Mouse (Mus musculus) midbrain, embryonic 16.5 days (tissue): ENCODE data around the gene Phactr3. TPM values are rescaled to one million over a fixed set of nuclear protein-coding genes. Genes with fewer than 3 reads are reported as not detected.
A peak's percentile ranks its signal among the peaks of the same experiment; 100 is the strongest.

Source experiments
- ATAC-seq: fragments of 200-750 bp; cut with Nextera tagmentation; 2 replicates; pipeline ENCODE4 v1.8.0; 2017; ENCODE audit warnings: moderate TSS enrichment
- H3K27ac ChIP-seq: fragments of 300-500 bp; sonication (generic); 2 replicates; pipeline ENCODE4 v1.5.1; 2014; ENCODE audit warnings: mild to moderate bottlenecking, low read length, mixed read lengths
- H3K27me3 ChIP-seq: fragments of 300-500 bp; sonication (generic); 2 replicates; pipeline ENCODE4 v1.6.1; 2014; ENCODE audit warnings: low read depth, low read length, mixed read lengths; ENCODE audit not compliant: control insufficient read depth, insufficient read depth
- H3K36me3 ChIP-seq: fragments of 300-500 bp; sonication (generic); 2 replicates; pipeline ENCODE4 v1.6.1; 2014; ENCODE audit warnings: mild to moderate bottlenecking, low read length, moderate library complexity, mixed read lengths; ENCODE audit not compliant: control insufficient read depth, insufficient read depth
- H3K4me1 ChIP-seq: fragments of 300-500 bp; sonication (generic); 2 replicates; pipeline ENCODE4 v1.6.1; 2014; ENCODE audit warnings: mild to moderate bottlenecking, low read length, mixed read lengths; ENCODE audit not compliant: control insufficient read depth, insufficient read depth
- H3K4me2 ChIP-seq: fragments of 300-500 bp; sonication (generic); 2 replicates; pipeline ENCODE4 v1.6.1; 2014; ENCODE audit warnings: mild to moderate bottlenecking, low read length, mixed read lengths
- H3K4me3 ChIP-seq: fragments of 300-500 bp; sonication (generic); 2 replicates; pipeline ENCODE4 v1.5.1; 2014; ENCODE audit warnings: low read depth, mild to moderate bottlenecking, low read length, moderate library complexity, mixed read lengths
- H3K9ac ChIP-seq: fragments of 300-500 bp; sonication (generic); 2 replicates; pipeline ENCODE4 v1.6.1; 2014; ENCODE audit warnings: low read depth, low read length, mixed read lengths
- H3K9me3 ChIP-seq: fragments of 300-500 bp; sonication (generic); replicated peaks from 2 replicates; pipeline ENCODE4 v1.6.1; 2014; ENCODE audit warnings: mild to moderate bottlenecking, low read length, mixed read lengths; ENCODE audit not compliant: control insufficient read depth, poor library complexity, severe bottlenecking
- WGBS: fragments of 180-500 bp; shearing (Covaris S2); extraction: QIAGEN DNeasy Blood & Tissue Kit; methylation state at CpG from one replicate; pipeline ENCODE4 v1.1.7; 2014; 5-methylcytosine and 5-hydroxymethylcytosine counted together
- polyA plus RNA-seq: library from polyadenylated mRNA; unstranded; fragments of >200 nt; fragmentation: Nextera tagmentation; extraction: Ambion mirVana; gene quantifications from 2 replicates; pipeline ENCODE4 v1.2.1, GENCODE M21; 2015

Phactr3 gene
- polyA plus RNA-seq, 1 experiment from 2014 or later = 86.1 TPM

DNA sequence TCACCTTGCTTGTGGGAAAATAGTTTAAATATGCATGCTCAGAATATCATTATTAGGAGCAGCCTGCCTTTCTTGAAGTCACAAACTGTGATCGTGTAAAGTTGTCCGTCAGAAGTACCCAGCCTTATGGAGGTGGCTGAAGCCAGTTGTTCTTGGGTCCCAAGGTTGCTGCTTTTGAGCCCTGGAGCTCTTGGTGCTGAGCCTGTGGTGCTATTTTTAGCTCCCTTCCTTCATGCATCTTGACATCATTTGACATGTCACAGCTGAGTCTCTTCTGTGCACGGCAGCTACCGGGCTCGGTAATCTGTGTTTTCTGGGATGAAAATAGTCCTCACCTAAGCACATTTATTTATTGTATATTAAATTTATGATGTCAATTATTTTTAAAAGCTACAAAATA lies 76.1 kb downstream of the Phactr3 start:
- peak overlapping the region; percentile 44; the same call in 1 of the 2 replicates for H3K27ac ChIP-seq
- no peak overlapping the region for H3K9ac ChIP-seq
- no peak overlapping the region for H3K4me2 ChIP-seq
- ATAC-seq = 0 out of 2 replicates have a peak, but pooled peaks have one; percentile 1
- H3K36me3 ChIP-seq = no peaks in the 10 kb centered on the region
- no peaks in the 10 kb centered on the region for H3K27me3 ChIP-seq
- H3K4me3 ChIP-seq = no peak overlapping the region
- WGBS = 49% methylated on average over 5 of the region's 5 CpGs
- peaks cover 27% of the 10 kb centered on the region for H3K4me1 ChIP-seq
- no peaks in the 10 kb centered on the region for H3K9me3 ChIP-seq

GRCm38 (mm10) chr2:178196038-178196437 lies 77.3 kb downstream of the Phactr3 start:
- 91% methylated on average over 6 of the region's 6 CpGs for WGBS
- no peak overlapping the region for H3K9ac ChIP-seq
- no peaks in the 10 kb centered on the region for H3K27me3 ChIP-seq
- no peak overlapping the region for H3K4me2 ChIP-seq
- H3K9me3 ChIP-seq = no peaks in the 10 kb centered on the region
- H3K4me1 ChIP-seq = peaks cover 27% of the 10 kb centered on the region
- no peak for ATAC-seq
- no peaks in the 10 kb centered on the region for H3K36me3 ChIP-seq
- H3K4me3 ChIP-seq = no peak overlapping the region
- H3K27ac ChIP-seq = no peak overlapping the region

GRCm38 (mm10) chr2:178197542-178197941 lies 78.8 kb downstream of the Phactr3 start:
- Histone ChIP-seq H3K27me3 (no peaks in the 10 kb centered on the region), H3K9me3 (no peaks in the 10 kb centered on the region), H3K9ac (no peak overlapping the region), H3K27ac (no peak overlapping the region), H3K36me3 (no peaks in the 10 kb centered on the region), H3K4me1 (peaks cover 23% of the 10 kb centered on the region), H3K4me3 (no peak overlapping the region), H3K4me2 (no peak overlapping the region)
- no peak for ATAC-seq
- WGBS = 75% methylated on average over 1 of the region's 1 CpGs

- no peaks in the 10 kb centered on the region for H3K36me3 ChIP-seq
- no peak overlapping the region for H3K27ac ChIP-seq
- no peaks in the 10 kb centered on the region for H3K27me3 ChIP-seq
- no peaks in the 10 kb centered on the region for H3K9me3 ChIP-seq
- H3K4me1 ChIP-seq = no peaks in the 10 kb centered on the region
- 85% methylated on average over 10 of the region's 10 CpGs for WGBS
- H3K4me3 ChIP-seq = no peak overlapping the region
- no peak overlapping the region for H3K9ac ChIP-seq
- no peak for ATAC-seq
- no peak overlapping the region for H3K4me2 ChIP-seq
Measured at GRCm38 (mm10) chr2:178204455-178204854, 85.7 kb downstream of the Phactr3 start.

GRCm38 (mm10) chr2:178208186-178208600 lies 89.4 kb downstream of the Phactr3 start:
- 70% methylated on average over 5 of the region's 5 CpGs for WGBS
- no peaks in the 10 kb centered on the region for H3K36me3 ChIP-seq
- no peak overlapping the region for H3K4me3 ChIP-seq
- H3K9ac ChIP-seq = no peak overlapping the region
- no peak for ATAC-seq
- H3K9me3 ChIP-seq = no peaks in the 10 kb centered on the region
- no peak overlapping the region for H3K4me2 ChIP-seq
- H3K27ac ChIP-seq = no peak overlapping the region
- no peaks in the 10 kb centered on the region for H3K27me3 ChIP-seq
- no peaks in the 10 kb centered on the region for H3K4me1 ChIP-seq

DNA sequence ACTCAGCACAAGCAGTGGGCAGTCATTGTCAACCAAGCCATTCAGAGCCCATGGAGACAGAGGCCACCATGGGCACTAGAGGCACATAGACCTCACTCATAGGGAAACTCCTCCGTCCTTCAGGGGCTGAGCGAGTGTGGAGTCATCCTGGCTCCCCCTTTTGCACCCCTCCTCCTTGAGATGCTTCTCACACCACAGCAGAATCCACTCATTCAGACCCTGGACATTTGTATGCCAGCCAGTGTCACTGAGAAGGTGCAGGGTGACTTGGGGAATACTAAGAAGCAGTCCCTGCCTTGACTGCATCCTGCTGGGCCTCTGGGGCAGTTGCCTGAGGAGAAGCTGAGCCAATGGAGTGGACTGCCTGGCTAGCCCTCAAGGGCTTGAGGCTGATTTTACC lies 95.1 kb downstream of the Phactr3 start:
- H3K9ac ChIP-seq = no peak overlapping the region
- 78% methylated on average over 2 of the region's 2 CpGs for WGBS
- peak; percentile 46 for ATAC-seq
- H3K4me2 ChIP-seq = no peak overlapping the region
- H3K4me3 ChIP-seq = no peak overlapping the region
- H3K9me3 ChIP-seq = no peaks in the 10 kb centered on the region
- H3K27me3 ChIP-seq = no peaks in the 10 kb centered on the region
- H3K4me1 ChIP-seq = 0 out of 2 replicates have a peak, but pooled peaks cover 3% of the 10 kb centered on the region
- H3K27ac ChIP-seq = no peak overlapping the region
- no peaks in the 10 kb centered on the region for H3K36me3 ChIP-seq

- no peaks in the 10 kb centered on the region for H3K9me3 ChIP-seq
- no peak for ATAC-seq
- 88% methylated on average over 1 of the region's 1 CpGs for WGBS
- peaks cover 5% of the 10 kb centered on the region; the same call in 1 of the 2 replicates for H3K4me1 ChIP-seq
- H3K27ac ChIP-seq = no peak overlapping the region; the same call in 1 of the 2 replicates
- no peaks in the 10 kb centered on the region for H3K36me3 ChIP-seq
- H3K4me2 ChIP-seq = no peak overlapping the region
- H3K9ac ChIP-seq = no peak overlapping the region
- no peaks in the 10 kb centered on the region for H3K27me3 ChIP-seq
- H3K4me3 ChIP-seq = no peak overlapping the region
Measured at GRCm38 (mm10) chr2:178214531-178214930, 95.8 kb downstream of the Phactr3 start.

- Histone ChIP-seq H3K9ac (no peak overlapping the region), H3K27me3 (no peaks in the 10 kb centered on the region), H3K36me3 (no peaks in the 10 kb centered on the region), H3K4me2 (no peak overlapping the region), H3K4me3 (no peak overlapping the region), H3K27ac (0 out of 2 replicates have a peak overlapping the region, but pooled peaks have one; percentile 2), H3K9me3 (no peaks in the 10 kb centered on the region), H3K4me1 (peaks cover 14% of the 10 kb centered on the region; the same call in 1 of the 2 replicates)
- 50% methylated on average over 4 of the region's 4 CpGs for WGBS
- ATAC-seq = no peak
Measured at GRCm38 (mm10) chr2:178218461-178218860, 99.7 kb downstream of the Phactr3 start.

DNA sequence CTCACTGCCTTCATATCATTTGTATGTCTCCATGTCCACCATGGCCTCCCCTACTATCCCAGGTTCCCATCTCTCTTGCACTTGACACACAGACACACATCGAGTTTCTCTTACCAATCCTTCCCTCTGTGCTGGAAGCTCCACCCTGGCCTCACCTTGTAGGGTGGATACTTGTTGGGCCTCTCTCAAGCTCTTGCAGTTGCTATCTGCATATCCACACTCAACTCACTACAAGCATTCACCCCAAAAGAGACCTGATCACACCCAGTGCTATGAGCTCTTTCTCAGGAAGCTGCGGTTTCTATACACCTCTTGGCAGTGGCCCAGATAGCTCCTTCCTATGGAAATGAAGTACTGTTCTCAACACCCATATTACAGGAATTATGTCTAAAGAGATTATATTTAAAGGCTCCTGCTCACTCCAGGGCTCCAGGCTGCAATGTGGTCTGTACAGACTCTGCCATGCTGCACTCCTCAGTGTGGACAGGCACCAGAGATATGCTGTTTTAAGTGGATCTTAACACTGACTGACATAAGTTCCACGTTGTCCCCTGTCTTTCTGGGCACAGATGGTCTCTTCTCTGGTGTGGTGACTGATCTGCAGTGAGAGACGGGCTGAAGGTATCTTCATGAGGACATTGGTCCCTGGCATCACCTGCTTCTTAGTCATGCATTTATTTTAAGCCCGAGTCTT lies 100.8 kb downstream of the Phactr3 start:
- WGBS = 56% methylated on average over 5 of the region's 5 CpGs
- Histone ChIP-seq H3K27me3 (no peaks in the 10 kb centered on the region), H3K27ac (peak overlapping the region; percentile 57), H3K4me1 (peaks cover 14% of the 10 kb centered on the region; the same call in 1 of the 2 replicates), H3K4me3 (no peak overlapping the region), H3K9ac (no peak overlapping the region), H3K36me3 (no peaks in the 10 kb centered on the region), H3K4me2 (no peak overlapping the region), H3K9me3 (no peaks in the 10 kb centered on the region)
- ATAC-seq = 0 out of 2 replicates have a peak, but pooled peaks have one; percentile 26
